Mouse (Mus musculus): ENCODE measurements around the gene Nudt2. TPM values are rescaled to one million over a fixed set of nuclear protein-coding genes. Genes with fewer than 3 reads are reported as not detected.

Nudt2 gene
- total RNA-seq, 2 experiments from 2014 or later = 30.2 to 30.9 TPM

- DNase-seq = no peak
Measured at GRCm38 (mm10) chr4:41522136-41522535, 57.2 kb downstream of the Nudt2 start.

- DNase-seq = peak; percentile 57
Measured at GRCm38 (mm10) chr4:41522788-41523187, 57.8 kb downstream of the Nudt2 start.

GRCm38 (mm10) chr4:41523839-41524238, 58.9 kb downstream of the Nudt2 start:
- DNase-seq = no peak

- DNase-seq = no peak
Measured at GRCm38 (mm10) chr4:41524829-41525228, 59.9 kb downstream of the Nudt2 start.

GRCm38 (mm10) chr4:41526553-41526952, 61.6 kb downstream of the Nudt2 start:
- DNase-seq = no peak

- no peak for DNase-seq
Measured at GRCm38 (mm10) chr4:41527076-41527475, 62.1 kb downstream of the Nudt2 start.

GRCm38 (mm10) chr4:41527996-41528395, 63.0 kb downstream of the Nudt2 start:
- peak; percentile 63 for DNase-seq

Other genes starting within 250 kb of the Nudt2 start
- 10 to 100 TPM; 39.0 to 46.7 TPM for gene Ubap2, start 190.0 kb upstream of the Nudt2 start, total RNA-seq (2021)
- gene Dcaf12, start 150.3 kb upstream of the Nudt2 start, total RNA-seq (2021) = 10 to 100 TPM; 47.2 to 51.8 TPM
- 10 to 100 TPM; 40.7 to 50.5 TPM for gene Ubap1, start 116.2 kb upstream of the Nudt2 start, total RNA-seq (2021)
- gene Kif24, start 264 bp upstream of the Nudt2 start, total RNA-seq (2021) = 1 to 10 TPM; 2.8 to 4.5 TPM
- 10 to 100 TPM; 13.3 to 17.4 TPM for gene AI464131, start 37.9 kb downstream of the Nudt2 start, total RNA-seq (2021)
- under 1 TPM in 1 of 2 experiments, not detected in 1; 0.45 TPM for gene 1110017D15Rik, start 52.2 kb downstream of the Nudt2 start, total RNA-seq (2021)
- 10 to 100 TPM; 18.8 to 23.5 TPM for gene Fam219a, start 104.4 kb downstream of the Nudt2 start, total RNA-seq (2021)
- gene Dnaic1, start 104.6 kb downstream of the Nudt2 start, total RNA-seq (2021) = 1 to 10 TPM; 3.3 to 3.5 TPM
- 10 to 100 TPM; 10.3 to 10.5 TPM for gene Enho, start 175.2 kb downstream of the Nudt2 start, total RNA-seq (2021)
- 10 to 100 TPM; 53.0 to 67.0 TPM for gene Cntfr, start 231.9 kb downstream of the Nudt2 start, total RNA-seq (2021)
- gene Il11ra1, start 234.8 kb downstream of the Nudt2 start, total RNA-seq (2021) = 10 to 100 TPM; 61.0 to 68.2 TPM
- 10 to 100 TPM; 36.2 to 39.0 TPM for gene Rpp25l, start 248.4 kb downstream of the Nudt2 start, total RNA-seq (2021)

Data from adrenal gland, postnatal 10 days (tissue).